Mouse (Mus musculus): ENCODE results near the gene Mmrn2. TPM values are rescaled to one million over a fixed set of nuclear protein-coding genes. Genes with fewer than 3 reads are reported as not detected.
A peak's percentile ranks its signal among the peaks of the same experiment; 100 is the strongest.
"Not testable (repeated sequence)": the region's sequence is repeated elsewhere in the genome, so short reads cannot be mapped to it uniquely, and the experiment has no call there.

The Mmrn2 gene
- polyA plus RNA-seq, 1 experiment from 2014 or later = 6.2 TPM

DNA sequence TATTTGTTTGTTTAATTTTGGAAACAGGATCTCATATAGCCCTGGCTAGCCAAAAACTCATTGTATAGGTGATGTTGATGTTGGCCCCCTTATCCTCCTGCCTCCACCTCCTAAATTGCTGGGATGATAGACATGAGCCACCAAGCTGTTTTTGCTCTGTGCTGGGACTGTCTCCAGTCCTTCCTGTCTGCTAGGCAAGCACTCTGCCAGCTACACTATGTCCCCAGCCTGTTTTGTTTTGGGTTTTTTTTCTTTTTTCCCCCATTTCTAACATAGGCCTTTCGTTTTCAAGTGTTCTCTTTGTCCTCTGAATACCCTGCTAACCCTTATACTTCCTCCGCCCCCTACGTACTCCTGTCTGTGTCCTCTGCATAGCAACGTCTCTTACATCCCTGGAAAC lies 18.0 kb downstream of the Mmrn2 start:
- Histone ChIP-seq H3K9me3 (peaks cover 8% of the 10 kb centered on the region), H3K36me3 (replicated peaks) (peaks cover 10% of the 10 kb centered on the region), H3K27ac (no peak overlapping the region), H3K4me3 (no peak overlapping the region), H3K4me1 (0 out of 2 replicates have a peak, but pooled peaks cover 6% of the 10 kb centered on the region), H3K27me3 (ENCODE audit: poor library complexity, severe bottlenecking) (no peaks in the 10 kb centered on the region)
- DNase-seq (ENCODE audit: extremely low spot score, low spot score) = no peak
- 70% methylated on average over 4 of the region's 4 CpGs for WGBS

DNA sequence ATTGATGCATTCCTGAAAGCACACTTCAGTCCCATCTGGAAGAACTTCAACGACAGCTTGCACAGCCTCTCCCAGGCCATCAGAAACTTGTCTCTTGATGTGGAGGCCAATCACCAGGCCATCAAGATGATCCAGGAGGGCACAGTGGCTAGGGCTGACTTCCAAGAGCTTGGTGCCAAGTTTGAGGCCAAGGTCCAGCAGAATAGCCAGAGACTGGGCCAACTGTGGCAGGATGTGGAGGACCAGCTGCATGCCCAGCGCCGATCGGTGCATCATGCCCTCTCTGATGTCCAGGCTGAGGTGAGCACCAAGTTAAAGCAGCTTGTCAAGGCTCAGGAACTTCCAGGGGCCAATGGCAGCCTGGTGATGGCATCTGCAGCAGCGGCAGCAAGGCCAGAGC lies 22.6 kb downstream of the Mmrn2 start:
- Histone ChIP-seq H3K4me1 (0 out of 2 replicates have a peak, but pooled peaks cover 6% of the 10 kb centered on the region), H3K36me3 (replicated peaks) (peaks cover 51% of the 10 kb centered on the region), H3K9me3 (peaks cover 3% of the 10 kb centered on the region), H3K27ac (no peak overlapping the region), H3K27me3 (ENCODE audit: poor library complexity, severe bottlenecking) (no peaks in the 10 kb centered on the region), H3K4me3 (no peak overlapping the region)
- WGBS = 92% methylated on average over 5 of the region's 5 CpGs
- DNase-seq (ENCODE audit: extremely low spot score, low spot score) = no peak

DNA sequence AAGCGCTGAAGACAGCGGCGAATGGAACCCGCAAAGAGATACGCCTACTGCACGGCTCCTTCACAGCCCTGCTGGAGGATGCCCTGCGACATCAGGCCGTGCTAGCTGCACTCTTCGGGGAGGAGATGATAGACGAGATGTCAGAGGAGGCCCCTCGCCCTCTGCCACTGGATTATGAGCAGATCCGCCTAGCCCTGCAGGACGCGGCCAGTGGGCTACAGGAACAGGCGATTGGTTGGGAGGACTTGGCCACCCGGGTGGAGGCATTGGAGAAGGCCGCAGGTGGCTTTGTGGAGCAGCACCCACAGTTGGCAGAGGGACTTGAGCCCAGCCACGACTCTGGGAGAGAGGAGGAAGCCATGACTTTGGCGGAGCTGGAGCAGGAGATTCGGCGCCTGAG lies 23.6 kb downstream of the Mmrn2 start:
- Histone ChIP-seq H3K9me3 (peaks cover 3% of the 10 kb centered on the region), H3K36me3 (replicated peaks) (peaks cover 59% of the 10 kb centered on the region), H3K4me3 (no peak overlapping the region), H3K4me1 (0 out of 2 replicates have a peak, but pooled peaks cover 1% of the 10 kb centered on the region), H3K27me3 (ENCODE audit: poor library complexity, severe bottlenecking) (no peaks in the 10 kb centered on the region), H3K27ac (no peak overlapping the region)
- 92% methylated on average over 21 of the region's 21 CpGs for WGBS
- no peak for DNase-seq (ENCODE audit: extremely low spot score, low spot score)

DNA sequence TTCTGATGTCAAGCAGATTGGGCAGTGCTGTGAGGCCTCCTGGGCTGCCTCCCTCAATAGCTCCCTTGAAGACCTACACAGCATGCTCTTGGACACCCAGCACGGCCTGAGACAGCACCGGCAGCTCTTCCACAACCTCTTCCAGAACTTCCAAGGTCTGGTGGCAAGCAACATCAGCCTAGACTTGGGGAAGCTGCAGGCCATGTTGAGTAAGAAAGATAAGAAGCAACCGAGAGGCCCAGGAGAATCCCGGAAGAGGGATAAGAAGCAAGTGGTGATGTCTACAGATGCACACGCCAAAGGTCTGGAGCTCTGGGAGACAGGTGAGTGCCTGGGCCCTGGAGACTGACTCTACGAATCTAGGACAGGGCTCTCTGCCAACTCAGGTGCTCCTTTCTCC lies 24.0 kb downstream of the Mmrn2 start:
- 93% methylated on average over 6 of the region's 6 CpGs for WGBS
- H3K36me3 ChIP-seq (replicated peaks) = peaks cover 63% of the 10 kb centered on the region

DNA sequence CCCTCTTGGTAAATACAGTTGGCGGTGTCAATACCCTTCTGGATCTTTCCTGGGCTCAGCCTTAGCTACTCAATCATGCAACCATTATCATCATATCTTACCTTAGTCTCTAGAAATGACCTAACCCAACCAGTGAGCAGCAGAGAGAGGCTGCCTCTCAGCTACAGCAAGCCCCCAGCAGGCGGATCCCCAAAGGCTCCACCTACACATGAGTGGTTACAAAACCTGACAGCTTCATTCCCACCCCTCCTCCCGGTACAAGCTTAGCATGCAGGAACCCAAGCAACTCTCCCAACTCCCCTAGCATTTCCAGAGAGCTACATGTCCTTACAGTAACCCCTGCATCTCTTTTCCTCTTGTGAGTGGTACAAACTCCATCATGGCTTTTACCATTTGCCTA lies 24.8 kb downstream of the Mmrn2 start:
- no peak for DNase-seq (ENCODE audit: extremely low spot score, low spot score)
- 88% methylated on average over 3 of the region's 3 CpGs for WGBS
- H3K27ac ChIP-seq = no peak overlapping the region
- H3K9me3 ChIP-seq = peaks cover 3% of the 10 kb centered on the region
- H3K4me3 ChIP-seq = no peak overlapping the region
- no peaks in the 10 kb centered on the region for H3K27me3 ChIP-seq (ENCODE audit: poor library complexity, severe bottlenecking)
- no peaks in the 10 kb centered on the region for H3K4me1 ChIP-seq
- peaks cover 70% of the 10 kb centered on the region for H3K36me3 ChIP-seq (replicated peaks)

More for the DNA sequence above, 24.0 kb downstream of the Mmrn2 start:
- H3K27me3 ChIP-seq (ENCODE audit: poor library complexity, severe bottlenecking) = no peaks in the 10 kb centered on the region
- H3K9me3 ChIP-seq = peaks cover 3% of the 10 kb centered on the region
- no peak overlapping the region for H3K27ac ChIP-seq
- no peaks in the 10 kb centered on the region for H3K4me1 ChIP-seq
- H3K4me3 ChIP-seq = no peak overlapping the region
- no peak for DNase-seq (ENCODE audit: extremely low spot score, low spot score)

DNA sequence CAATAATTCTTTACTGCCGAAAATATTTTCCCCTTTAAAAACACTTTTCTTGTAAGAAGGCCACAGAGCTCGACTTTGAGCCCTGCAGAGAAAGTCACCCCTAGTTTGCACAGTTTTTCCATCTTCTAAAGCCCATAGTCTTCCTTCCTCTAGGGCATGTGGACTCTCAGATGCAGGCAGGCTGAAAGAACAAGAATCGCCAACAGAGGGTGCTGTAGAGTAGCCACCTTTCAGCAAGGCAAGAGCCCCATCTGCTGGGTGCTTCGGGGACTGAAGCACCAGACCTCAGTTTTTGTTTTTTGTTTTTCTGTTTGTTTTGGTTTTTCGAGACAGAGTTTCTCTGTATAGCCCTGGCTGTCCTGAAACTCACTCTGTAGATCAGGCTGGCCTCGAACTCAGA lies 25.9 kb downstream of the Mmrn2 start:
- Histone ChIP-seq H3K27me3 (ENCODE audit: poor library complexity, severe bottlenecking) (no peaks in the 10 kb centered on the region), H3K27ac (no peak overlapping the region), H3K4me1 (no peaks in the 10 kb centered on the region), H3K4me3 (no peak overlapping the region), H3K36me3 (replicated peaks) (peaks cover 81% of the 10 kb centered on the region), H3K9me3 (peaks cover 3% of the 10 kb centered on the region)
- WGBS = 56% methylated on average over 6 of the region's 6 CpGs
- DNase-seq (ENCODE audit: extremely low spot score, low spot score) = peak; percentile 44

DNA sequence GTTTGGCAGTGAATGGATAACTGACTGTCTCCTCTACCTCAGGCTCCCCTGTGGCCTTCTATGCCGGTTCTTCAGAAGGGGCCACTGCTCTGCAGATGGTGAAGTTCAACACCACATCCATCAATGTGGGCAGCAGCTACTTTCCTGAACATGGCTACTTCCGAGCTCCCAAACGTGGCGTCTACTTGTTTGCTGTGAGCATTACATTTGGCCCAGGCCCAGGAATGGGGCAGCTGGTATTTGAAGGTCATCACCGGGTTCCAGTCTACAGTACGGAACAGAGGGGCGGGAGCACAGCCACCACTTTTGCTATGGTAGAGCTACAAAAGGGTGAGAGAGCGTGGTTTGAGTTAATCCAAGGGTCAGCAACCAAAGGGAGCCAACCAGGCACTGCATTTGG lies 27.6 kb downstream of the Mmrn2 start:
- 92% methylated on average over 8 of the region's 8 CpGs for WGBS
- DNase-seq (ENCODE audit: extremely low spot score, low spot score) = no peak

DNA sequence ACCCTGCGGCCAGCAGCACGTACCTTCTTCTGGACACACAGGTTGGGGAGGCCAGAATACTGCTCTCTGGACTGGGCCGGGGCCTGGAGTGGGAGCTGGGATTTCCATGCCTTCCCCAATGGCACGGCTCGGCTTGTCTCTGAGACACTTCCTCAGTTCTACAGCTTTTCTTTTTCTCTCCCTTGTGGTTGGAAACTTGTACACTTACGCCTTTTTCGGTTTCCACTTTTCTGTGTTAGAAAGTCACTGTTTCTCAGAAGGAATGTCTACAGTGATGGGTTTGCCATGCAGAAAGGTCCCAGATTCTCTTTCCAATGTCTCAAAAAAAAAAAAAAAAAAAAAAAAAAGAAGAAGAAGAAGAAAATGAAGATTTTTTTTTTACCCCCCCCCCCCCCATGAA lies 28.2 kb downstream of the Mmrn2 start:
- no peak for DNase-seq (ENCODE audit: extremely low spot score, low spot score)
- Histone ChIP-seq H3K36me3 (replicated peaks) (peaks cover 93% of the 10 kb centered on the region), H3K27ac (no peak overlapping the region), H3K4me3 (no peak overlapping the region), H3K4me1 (no peaks in the 10 kb centered on the region), H3K27me3 (ENCODE audit: poor library complexity, severe bottlenecking) (no peaks in the 10 kb centered on the region), H3K9me3 (no peaks in the 10 kb centered on the region; the same call in 1 of the 2 replicates)
- WGBS = 96% methylated on average over 7 of the region's 7 CpGs

More for the DNA sequence above, 27.6 kb downstream of the Mmrn2 start:
- peaks cover 3% of the 10 kb centered on the region for H3K9me3 ChIP-seq
- H3K27me3 ChIP-seq (ENCODE audit: poor library complexity, severe bottlenecking) = no peaks in the 10 kb centered on the region
- no peaks in the 10 kb centered on the region for H3K4me1 ChIP-seq
- no peak overlapping the region for H3K4me3 ChIP-seq
- H3K36me3 ChIP-seq (replicated peaks) = peaks cover 93% of the 10 kb centered on the region
- H3K27ac ChIP-seq = no peak overlapping the region

DNA sequence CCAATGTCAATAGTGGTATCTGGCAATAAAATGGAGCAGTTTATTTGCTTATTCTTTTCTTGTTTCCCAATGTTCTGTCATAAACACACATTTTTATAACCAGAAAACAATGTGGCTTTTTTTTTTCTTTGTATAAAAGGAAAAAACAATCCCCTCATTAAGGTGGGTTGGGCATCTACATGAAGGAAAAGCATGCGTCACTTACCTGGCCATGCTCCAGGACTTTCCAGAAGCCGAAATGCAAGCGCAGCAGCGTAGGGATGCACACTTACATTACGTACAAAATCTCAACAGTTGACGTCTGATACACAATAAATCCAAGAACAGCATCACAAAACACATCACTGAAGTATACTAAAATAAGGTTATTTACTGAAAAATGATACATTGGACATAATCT lies 35.5 kb downstream of the Mmrn2 start:
- H3K27ac ChIP-seq = no peak overlapping the region
- 97% methylated on average over 6 of the region's 6 CpGs for WGBS
- no peaks in the 10 kb centered on the region for H3K4me1 ChIP-seq
- H3K9me3 ChIP-seq = no peaks in the 10 kb centered on the region
- no peaks in the 10 kb centered on the region for H3K27me3 ChIP-seq (ENCODE audit: poor library complexity, severe bottlenecking)
- H3K4me3 ChIP-seq = no peak overlapping the region
- no peak for DNase-seq (ENCODE audit: extremely low spot score, low spot score)
- H3K36me3 ChIP-seq (replicated peaks) = peaks cover 100% of the 10 kb centered on the region

DNA sequence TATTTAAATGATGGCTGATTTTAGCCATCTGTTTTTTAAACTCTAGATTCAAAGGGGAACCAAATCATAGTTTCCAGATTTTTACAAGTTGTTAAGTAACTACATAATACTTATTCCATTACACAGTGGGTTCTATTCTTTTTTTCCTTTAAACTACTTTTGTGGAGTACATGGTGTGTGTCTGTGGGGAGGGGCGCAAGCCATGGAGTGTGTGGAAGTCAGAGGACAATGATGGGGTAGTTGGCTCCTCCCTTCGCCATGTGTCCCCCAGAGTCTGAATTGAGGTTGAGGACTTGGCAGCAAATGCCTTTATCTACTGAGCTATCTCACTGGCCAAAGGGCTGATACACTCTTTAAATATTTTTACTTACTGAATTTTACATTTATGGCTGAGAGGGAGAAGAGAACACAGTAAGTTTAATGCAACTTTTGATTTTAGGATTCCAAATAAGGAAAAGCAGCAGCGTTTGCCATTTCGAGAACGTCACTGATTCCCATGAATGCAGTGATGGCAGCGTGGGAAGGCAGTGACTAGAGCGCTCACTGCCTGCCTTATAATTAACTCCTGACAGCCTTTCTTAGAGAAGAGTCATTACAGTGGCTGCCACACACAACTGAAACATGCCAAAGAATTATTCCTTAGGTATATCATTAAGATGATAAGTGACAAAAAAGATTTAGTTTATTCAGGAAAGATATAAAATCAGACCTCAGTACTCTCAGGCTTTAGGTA lies 37.1 kb downstream of the Mmrn2 start:
- no peak overlapping the region for H3K27ac ChIP-seq
- no peaks in the 10 kb centered on the region for H3K27me3 ChIP-seq (ENCODE audit: poor library complexity, severe bottlenecking)
- no peaks in the 10 kb centered on the region for H3K9me3 ChIP-seq
- no peak overlapping the region for H3K4me3 ChIP-seq
- no peak for DNase-seq (ENCODE audit: extremely low spot score, low spot score)
- peaks cover 93% of the 10 kb centered on the region for H3K36me3 ChIP-seq (replicated peaks)
- WGBS = 92% methylated on average over 7 of the region's 7 CpGs
- H3K4me1 ChIP-seq = no peaks in the 10 kb centered on the region

DNA sequence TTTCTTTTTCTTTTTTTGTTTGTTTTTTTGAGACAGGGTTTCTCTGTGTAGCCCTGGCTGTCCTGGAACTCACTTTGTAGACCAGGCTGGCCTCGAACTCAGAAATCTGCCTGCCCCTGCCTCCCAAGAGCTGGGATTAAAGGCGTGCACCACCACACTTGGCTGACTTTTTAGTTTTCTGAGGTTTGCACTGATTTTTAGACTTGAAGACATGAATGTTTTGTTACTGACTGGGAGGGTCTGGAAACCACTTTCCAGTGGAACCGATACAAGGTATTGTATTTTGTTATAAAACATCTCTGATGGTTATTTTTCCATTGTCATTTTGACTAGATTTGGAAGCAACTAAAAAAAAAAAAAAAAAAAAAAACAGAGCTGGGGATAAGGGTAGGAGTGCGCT lies 41.7 kb downstream of the Mmrn2 start:
- H3K9me3 ChIP-seq; DNase-seq (ENCODE audit: extremely low spot score, low spot score); H3K27ac ChIP-seq; H3K4me3 ChIP-seq; H3K4me1 ChIP-seq; H3K27me3 ChIP-seq (ENCODE audit: poor library complexity, severe bottlenecking): not testable (repeated sequence)
- 94% methylated on average over 4 of the region's 4 CpGs for WGBS
- H3K36me3 ChIP-seq (replicated peaks) = peaks cover 92% of the 10 kb centered on the region

DNA sequence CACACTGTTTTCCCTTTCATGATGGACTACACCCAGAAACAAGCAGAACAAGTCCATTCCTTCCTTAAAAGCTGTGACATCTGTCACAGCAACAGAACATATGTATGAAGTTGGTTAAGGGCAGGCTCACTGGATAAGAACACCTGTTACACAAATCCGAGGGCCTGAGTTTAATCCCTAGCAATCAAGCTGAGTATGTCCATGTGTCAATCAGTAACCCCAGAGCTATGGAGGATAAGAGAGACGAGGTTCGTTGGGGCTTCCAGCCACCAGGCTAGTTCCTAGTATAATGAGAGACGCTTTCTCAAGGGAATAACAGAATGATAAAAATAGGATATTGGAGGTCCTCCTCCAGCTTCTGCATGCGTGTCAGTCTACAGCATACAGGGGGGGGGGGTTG lies 42.2 kb downstream of the Mmrn2 start:
- Histone ChIP-seq H3K36me3 (replicated peaks) (peaks cover 92% of the 10 kb centered on the region), H3K4me1 (no peaks in the 10 kb centered on the region), H3K27ac (no peak overlapping the region), H3K27me3 (ENCODE audit: poor library complexity, severe bottlenecking) (no peaks in the 10 kb centered on the region), H3K4me3 (no peak overlapping the region), H3K9me3 (no peaks in the 10 kb centered on the region)
- no peak for DNase-seq (ENCODE audit: extremely low spot score, low spot score)
- 88% methylated on average over 5 of the region's 5 CpGs for WGBS

DNA sequence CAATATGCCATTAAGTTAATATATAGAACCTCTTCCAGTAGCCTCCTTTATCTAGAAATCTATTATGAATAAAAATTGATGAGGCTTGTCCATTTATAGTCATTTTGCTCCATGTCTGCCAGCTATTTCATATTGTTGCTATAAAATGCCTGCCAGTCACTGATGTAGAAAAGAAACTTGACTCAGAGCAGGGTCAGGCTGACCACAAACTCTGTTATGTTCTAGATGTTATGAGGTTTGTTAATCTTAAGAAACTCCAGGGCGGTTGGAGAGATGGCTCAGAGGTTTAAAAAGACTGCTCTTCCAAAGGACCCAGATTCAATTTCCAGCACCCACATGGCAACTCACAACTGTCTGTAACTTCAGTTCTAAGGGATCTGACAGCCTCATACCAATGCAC lies 45.8 kb downstream of the Mmrn2 start:
- Histone ChIP-seq H3K4me1 (no peaks in the 10 kb centered on the region), H3K4me3 (no peak overlapping the region), H3K36me3 (replicated peaks) (peaks cover 92% of the 10 kb centered on the region), H3K27me3 (ENCODE audit: poor library complexity, severe bottlenecking) (no peaks in the 10 kb centered on the region), H3K27ac (no peak overlapping the region), H3K9me3 (no peaks in the 10 kb centered on the region)
- no peak for DNase-seq (ENCODE audit: extremely low spot score, low spot score)
- WGBS = 97% methylated on average over 1 of the region's 1 CpGs

All from forebrain, embryonic 10.5 days (tissue).